Mouse (Mus musculus): ENCODE measurements around the gene Pitpnm2.

DNA sequence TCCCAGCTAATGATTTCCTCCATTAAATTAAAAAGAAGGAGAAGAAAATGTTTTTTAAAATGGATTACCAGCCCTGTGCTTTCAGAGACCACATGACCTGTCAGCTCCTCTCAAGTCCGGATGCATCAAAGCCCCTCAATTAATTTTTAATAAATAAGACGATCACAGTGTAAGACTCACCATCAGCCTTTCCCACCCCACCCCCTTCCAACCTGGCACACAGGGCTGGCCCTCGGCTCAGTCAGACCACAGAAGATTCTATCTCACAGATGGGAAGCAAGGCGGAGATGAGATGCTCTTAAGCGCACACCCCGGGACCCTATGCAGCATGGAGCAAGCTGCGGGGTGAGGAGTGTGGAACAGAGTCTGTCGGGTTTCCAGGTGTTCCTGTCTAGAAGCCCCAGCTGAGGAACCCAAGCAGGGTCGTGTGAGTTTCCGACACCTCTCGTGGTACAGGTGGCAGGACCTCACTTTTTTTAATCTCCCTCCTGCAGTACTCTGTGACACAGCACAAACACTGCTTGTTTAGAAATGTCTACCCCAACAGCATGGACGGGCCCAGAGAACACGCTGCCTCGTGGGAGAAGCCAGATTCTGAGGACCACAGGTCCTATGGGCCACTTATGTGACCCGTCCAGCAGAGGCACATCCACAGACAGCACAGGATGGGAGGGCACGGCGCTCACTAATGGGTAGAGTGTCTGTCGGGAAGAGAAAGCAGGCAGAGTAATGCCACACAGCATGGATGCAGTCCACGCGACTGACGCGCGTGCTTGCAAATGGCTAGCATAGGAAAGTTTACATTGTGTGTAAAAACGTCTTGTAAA is 56.1 kb downstream of the Pitpnm2 start:
- TF ChIP-seq CTCF (IDR thresholded peaks at IDR 0.05; ENCODE audit: control insufficient read depth, insufficient read depth, insufficient read length) (no peak), MYOG (IDR thresholded peaks at IDR 0.05; ENCODE audit: control insufficient read depth, extremely low read depth, insufficient read length) (no peak), USF1 (IDR thresholded peaks at IDR 0.05; ENCODE audit: low read depth) (no peak), CEBPB (IDR thresholded peaks at IDR 0.05; ENCODE audit: low read depth) (no peak), MYOD1 (IDR thresholded peaks at IDR 0.05; ENCODE audit: control insufficient read depth, insufficient read length, low read depth) (no peak)
